Mouse (Mus musculus) layer of hippocampus, adult 2 months (tissue): ENCODE data around the gene Afdn. TPM values are rescaled to one million over a fixed set of nuclear protein-coding genes. Genes with fewer than 3 reads are reported as not detected.
A peak's percentile ranks its signal among the peaks of the same experiment; 100 is the strongest.

Experiments
- DNase-seq, 2 experiments: peaks; one replicate each; pipeline ENCODE4 v3.0.0; 2022; ENCODE audit warnings: low spot score in 2 of 2
- H3K27ac ChIP-seq: fragments of 200-600 bp; 2 replicates; pipeline ENCODE4 v1.8.1; 2022
- H3K4me3 ChIP-seq: fragments of 200-600 bp; 2 replicates; pipeline ENCODE4 v1.8.1; 2022; ENCODE audit warnings: mild to moderate bottlenecking
- CTCF ChIP-seq: fragments of 200-600 bp; conservative IDR thresholded peaks from 2 replicates; pipeline ENCODE4 v1.8.1; 2022; ENCODE audit warnings: antibody characterized with exemption, mild to moderate bottlenecking, moderate library complexity
- total RNA-seq, 2 experiments: library from RNA; stranded (reverse); gene quantifications; 2 replicates each; pipeline ENCODE4 v1.2.3; 2021

The Afdn gene
- total RNA-seq, 2 experiments from 2014 or later: 106 to 114 TPM

- no peak for DNase-seq
Measured at GRCm38 (mm10) chr17:13742941-13743708, 17.2 kb upstream of the Afdn start.

DNA sequence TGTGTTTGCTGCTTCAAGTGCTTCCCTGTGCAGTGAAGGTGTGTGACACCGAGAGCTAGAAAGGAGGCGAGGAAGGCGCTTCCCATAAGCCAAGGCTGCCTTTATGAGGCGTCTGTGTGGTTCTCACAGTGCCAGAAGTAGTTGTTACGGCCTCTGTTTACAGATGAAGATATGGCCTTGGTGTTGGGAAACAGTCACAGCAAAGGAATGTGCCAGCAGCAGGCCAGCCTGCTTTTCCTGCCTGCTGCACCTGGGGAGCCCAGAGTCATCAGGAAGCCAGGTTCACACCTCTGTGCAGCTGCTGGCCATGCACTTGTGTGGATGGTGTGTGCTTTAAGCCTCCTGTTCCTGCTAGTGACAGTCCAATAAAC lies 16.6 kb upstream of the Afdn start:
- no peak for TF ChIP-seq CTCF
- no peak overlapping the region for H3K4me3 ChIP-seq
- no peak overlapping the region for H3K27ac ChIP-seq
- DNase-seq: no peak

More at GRCm38 (mm10) chr17:13742941-13743708, 17.2 kb upstream of the Afdn start:
- no peak for TF ChIP-seq CTCF
- Histone ChIP-seq H3K27ac (no peak overlapping the region), H3K4me3 (no peak overlapping the region)

DNA sequence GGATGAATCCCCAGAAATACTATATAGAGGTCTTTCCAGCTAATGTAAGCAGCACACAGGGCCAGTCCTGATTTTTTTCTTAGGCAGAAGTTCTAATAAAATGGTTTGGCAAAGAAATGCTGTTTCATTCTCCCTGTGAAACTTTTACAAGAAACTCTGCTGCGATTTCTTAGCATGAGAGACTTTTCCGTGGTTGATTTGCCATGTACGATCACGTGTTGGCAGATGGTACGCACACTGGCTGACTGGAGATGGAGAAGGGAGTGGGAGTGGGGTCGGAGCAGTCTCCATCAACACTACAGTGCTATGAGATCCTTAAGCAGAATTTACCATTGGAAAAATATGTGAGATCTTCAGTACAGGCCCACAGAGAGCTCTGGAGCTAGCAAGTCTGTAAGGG lies 16.1 kb upstream of the Afdn start:
- Histone ChIP-seq H3K4me3 (no peak overlapping the region), H3K27ac (no peak overlapping the region)
- DNase-seq: no peak
- no peak for TF ChIP-seq CTCF

- Histone ChIP-seq H3K4me3 (no peak overlapping the region), H3K27ac (no peak overlapping the region)
- no peak for DNase-seq
- TF ChIP-seq CTCF: no peak
Measured at GRCm38 (mm10) chr17:13744824-13745223, 15.5 kb upstream of the Afdn start.

DNA sequence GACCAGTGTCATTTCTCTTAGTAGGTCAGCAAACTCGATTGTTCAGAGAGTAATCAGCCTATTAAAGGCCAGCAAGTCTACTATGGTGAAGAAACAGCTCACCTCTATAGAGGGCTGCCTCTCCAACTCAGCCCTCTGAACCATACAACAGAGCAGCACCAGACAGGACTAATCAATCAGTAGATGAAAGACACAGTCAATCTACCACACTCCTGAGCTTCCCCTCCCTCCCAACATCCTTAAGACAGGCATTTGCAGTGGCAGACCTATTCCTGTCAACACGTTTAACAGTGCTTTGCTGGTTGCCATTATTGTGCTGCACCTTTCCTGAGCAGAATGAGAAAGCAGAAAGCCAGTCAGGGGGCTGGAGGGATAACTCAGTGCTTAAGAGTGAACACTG lies 15.0 kb upstream of the Afdn start:
- Histone ChIP-seq H3K4me3 (no peak overlapping the region), H3K27ac (no peak overlapping the region)
- no peak for TF ChIP-seq CTCF
- DNase-seq: no peak

DNA sequence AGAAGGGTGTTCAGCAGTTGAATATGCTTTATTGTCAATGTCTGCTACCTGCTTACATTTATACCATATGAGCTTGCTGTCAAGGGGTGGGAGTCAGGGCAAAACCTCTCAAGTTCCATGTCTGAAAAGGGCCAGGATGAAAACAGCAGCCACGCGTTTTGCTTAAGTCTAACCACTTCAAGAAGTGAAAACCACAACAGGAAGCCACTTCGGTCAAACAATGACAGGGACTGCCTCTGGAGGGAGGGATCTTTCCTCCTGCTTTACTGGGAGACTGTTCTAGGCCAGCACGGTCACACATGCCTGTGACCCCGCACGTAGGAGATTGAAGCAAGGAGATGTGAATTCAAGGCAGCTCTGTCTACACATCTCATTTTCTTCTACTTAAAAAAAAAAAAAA lies 14.0 kb upstream of the Afdn start:
- TF ChIP-seq CTCF: no peak

DNA sequence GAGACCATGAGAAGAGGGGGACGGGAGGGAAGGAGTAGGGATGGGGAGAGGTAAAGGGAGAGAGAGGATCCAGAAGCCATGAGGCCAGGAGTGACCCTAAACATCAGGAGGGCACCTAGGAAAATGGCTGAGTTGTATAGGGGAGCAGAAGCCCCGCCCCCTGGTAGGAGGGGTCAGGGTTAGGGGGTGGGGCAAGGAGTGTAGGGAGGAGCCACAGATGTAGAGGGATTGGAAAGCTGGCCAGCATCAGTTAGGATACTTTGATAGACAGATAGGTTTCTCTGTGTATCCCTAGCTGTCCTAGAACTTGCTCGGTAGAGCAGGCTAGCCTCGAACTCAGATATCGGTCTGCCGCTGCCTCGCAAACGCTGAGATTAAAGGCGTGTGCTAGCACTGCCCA lies 12.7 kb upstream of the Afdn start:
- Histone ChIP-seq H3K4me3 (no peak overlapping the region), H3K27ac (no peak overlapping the region)
- TF ChIP-seq CTCF: no peak
- no peak for DNase-seq

More for the DNA sequence above, 14.0 kb upstream of the Afdn start:
- H3K27ac ChIP-seq: no peak overlapping the region
- DNase-seq: no peak
- no peak overlapping the region for H3K4me3 ChIP-seq

DNA sequence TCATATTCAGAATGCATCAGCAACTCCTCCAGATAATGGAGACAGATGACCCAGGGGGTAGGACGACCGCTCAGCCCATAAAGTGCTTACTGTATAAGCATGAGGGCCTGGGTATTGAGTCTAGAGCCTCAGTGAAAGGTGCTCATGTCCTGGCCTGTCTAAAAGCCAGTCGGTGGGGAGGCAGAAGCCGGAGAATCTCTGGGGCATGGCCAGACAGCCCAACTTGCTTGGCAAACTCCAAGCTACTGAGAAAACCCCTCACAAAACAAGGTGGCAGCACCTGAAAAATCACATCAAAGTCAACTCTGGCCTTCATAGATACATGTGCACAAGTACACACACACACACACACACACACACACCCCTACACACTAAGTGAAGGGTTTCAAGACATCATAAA lies 11.3 kb upstream of the Afdn start:
- no peak for DNase-seq
- Histone ChIP-seq H3K4me3 (no peak overlapping the region), H3K27ac (no peak overlapping the region)
- no peak for TF ChIP-seq CTCF

DNA sequence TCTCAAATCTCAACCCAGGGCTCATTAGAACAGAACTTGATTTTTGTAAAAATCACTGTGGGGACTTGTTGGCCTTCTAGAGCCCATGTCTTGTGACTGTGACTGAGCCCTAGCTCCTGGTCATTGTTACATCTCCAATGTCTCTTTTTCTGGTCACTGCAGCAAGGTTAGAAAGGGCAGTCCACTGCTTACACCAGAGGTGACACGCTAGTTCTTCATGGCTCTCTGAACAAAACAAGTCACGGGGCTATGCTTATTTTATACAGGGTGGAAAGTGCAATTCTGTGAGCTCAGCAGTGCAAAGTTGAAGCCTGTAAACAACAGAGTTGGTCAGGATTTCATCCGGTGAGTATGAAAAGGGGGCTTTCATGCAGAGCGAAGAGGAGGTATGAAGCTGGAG lies 6.4 kb upstream of the Afdn start:
- no peak for TF ChIP-seq CTCF
- no peak overlapping the region for H3K27ac ChIP-seq
- DNase-seq: no peak

GRCm38 (mm10) chr17:13754940-13755339 lies 5.4 kb upstream of the Afdn start:
- TF ChIP-seq CTCF: no peak

More for the DNA sequence above, 6.4 kb upstream of the Afdn start:
- H3K4me3 ChIP-seq: no peak overlapping the region

DNA sequence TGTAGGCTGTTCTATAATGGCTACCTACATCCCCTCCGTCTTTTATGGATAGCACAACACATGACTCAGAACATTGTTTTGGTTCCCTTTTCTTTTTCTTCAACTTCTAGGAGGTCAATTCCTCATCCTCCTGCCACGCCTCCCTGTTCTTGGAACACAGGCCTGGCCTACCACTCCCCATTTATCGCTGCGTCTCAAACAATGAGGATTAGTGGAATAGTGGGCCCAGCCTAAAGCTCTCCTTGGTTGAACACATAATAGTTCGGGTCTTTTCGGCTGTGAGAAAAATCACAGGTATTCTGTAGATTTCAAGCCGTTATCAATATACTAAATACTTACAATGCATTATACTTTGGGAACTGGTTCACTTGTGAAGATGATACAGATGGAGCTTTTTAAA lies 1.8 kb upstream of the Afdn start:
- Histone ChIP-seq H3K4me3 (peak overlapping the region; percentile 87), H3K27ac (peak overlapping the region; percentile 93; the same call in 1 of the 2 replicates)
- DNase-seq: no peak
- TF ChIP-seq CTCF: no peak

More at GRCm38 (mm10) chr17:13754940-13755339, 5.4 kb upstream of the Afdn start:
- DNase-seq: no peak
- H3K27ac ChIP-seq: no peak overlapping the region
- no peak overlapping the region for H3K4me3 ChIP-seq

DNA sequence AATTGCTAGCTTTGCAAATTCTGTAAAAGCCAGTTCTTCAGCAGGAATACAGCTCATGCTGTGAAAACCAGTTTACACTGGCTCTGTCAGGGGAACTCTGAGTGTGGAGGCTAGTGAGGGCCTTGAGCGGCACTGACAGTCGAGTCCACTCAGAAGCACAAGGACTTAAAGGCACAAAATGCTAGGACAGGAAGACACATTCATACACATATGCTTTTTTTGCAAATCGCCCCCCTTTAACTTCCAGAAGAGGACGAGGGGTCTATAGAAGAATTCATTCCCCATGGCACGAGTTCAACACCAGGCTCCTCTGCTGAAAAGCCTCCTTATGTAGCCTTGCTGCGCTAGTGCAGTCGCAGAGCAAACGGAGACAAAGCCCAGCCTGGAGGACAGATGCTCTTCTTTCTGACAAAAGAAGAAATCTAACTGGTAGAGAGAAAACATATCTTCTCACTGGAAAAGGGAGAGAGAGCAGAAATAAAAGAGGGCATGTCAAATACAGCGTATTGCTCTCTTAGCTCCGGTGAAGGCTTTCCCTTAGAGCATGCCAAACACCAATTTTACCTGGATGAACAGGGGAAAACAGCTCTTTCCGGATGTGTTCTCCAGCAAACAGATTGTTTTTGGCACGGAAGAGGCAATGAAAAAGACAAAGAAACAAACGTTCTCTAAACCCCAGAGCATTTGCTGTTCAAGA lies 1.0 kb upstream of the Afdn start:
- no peak for TF ChIP-seq CTCF
- peak in 1 of 2 experiments; percentile 19 for DNase-seq
- Histone ChIP-seq H3K4me3 (peak overlapping the region; percentile 87), H3K27ac (peak overlapping the region; percentile 93)

DNA sequence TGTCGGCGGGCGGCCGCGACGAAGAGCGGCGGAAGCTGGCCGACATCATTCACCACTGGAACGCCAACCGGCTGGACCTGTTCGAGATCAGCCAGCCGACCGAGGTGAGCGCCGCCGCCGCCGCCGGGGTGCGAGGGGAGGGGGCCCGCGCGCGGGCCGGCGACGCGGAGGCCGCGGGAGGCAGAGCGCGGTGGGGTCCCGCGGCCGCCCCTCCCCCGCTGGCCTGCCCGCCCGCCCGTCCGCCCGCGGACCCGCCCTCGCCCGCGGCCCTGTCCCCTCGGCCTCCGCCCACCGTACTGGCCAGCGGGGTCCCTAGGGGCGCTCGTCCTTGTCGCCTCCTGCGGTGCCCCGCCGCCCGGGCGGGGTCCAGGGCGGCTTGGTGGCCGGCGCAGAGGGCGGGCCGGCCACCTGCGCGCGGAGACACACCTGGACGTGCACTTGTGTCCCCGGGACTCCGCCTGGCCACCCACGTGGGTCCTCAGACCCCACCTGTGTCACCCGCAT lies 388 bp downstream of the Afdn start:
- no peak for TF ChIP-seq CTCF
- DNase-seq: no peak
- Histone ChIP-seq H3K27ac (peak overlapping the region; percentile 87), H3K4me3 (peak overlapping the region; percentile 98)
